Mouse (Mus musculus) neural tube, embryonic 11.5 days (tissue): Measurements from ENCODE around the gene Flywch2. TPM values are rescaled to one million over a fixed set of nuclear protein-coding genes. Genes with fewer than 3 reads are reported as not detected.

Experiments
- ATAC-seq: fragments of 200-750 bp; cut with Nextera tagmentation; 2 replicates; pipeline ENCODE4 v1.8.0; 2017; ENCODE audit warnings: moderate number of reproducible peaks, mild to moderate bottlenecking, moderate TSS enrichment, moderate library complexity; ENCODE audit not compliant: insufficient read depth, low FRiP score, low TSS enrichment
- DNase-seq: peaks from one replicate; pipeline ENCODE4 v3.0.0-alpha.2; 2015; ENCODE audit warnings: low spot score
- H3K27ac ChIP-seq: fragments of 300-500 bp; sonication (generic); 2 replicates; pipeline ENCODE4 v1.5.1; 2014; ENCODE audit warnings: low read depth, mild to moderate bottlenecking, low read length
- H3K27me3 ChIP-seq: fragments of 300-500 bp; sonication (generic); 2 replicates; pipeline ENCODE4 v1.6.1; 2014; ENCODE audit warnings: mild to moderate bottlenecking, low read length, mixed read lengths; ENCODE audit not compliant: control insufficient read depth, insufficient read depth
- H3K36me3 ChIP-seq: fragments of 300-500 bp; sonication (generic); 2 replicates; pipeline ENCODE4 v1.6.1; 2014; ENCODE audit warnings: mild to moderate bottlenecking, low read length, moderate library complexity, mixed read lengths; ENCODE audit not compliant: control insufficient read depth, insufficient read depth
- H3K4me1 ChIP-seq: fragments of 300-500 bp; sonication (generic); 2 replicates; pipeline ENCODE4 v1.6.1; 2014; ENCODE audit warnings: low read length, mixed read lengths; ENCODE audit not compliant: control insufficient read depth, insufficient read depth
- H3K4me2 ChIP-seq: fragments of 300-500 bp; sonication (generic); 2 replicates; pipeline ENCODE4 v1.6.1; 2014; ENCODE audit warnings: low read depth, mild to moderate bottlenecking, moderate library complexity
- H3K4me3 ChIP-seq: fragments of 300-500 bp; sonication (generic); 2 replicates; pipeline ENCODE4 v1.5.1; 2014; ENCODE audit warnings: low read depth, low read length
- H3K9ac ChIP-seq: fragments of 300-500 bp; sonication (generic); 2 replicates; pipeline ENCODE4 v1.6.1; 2014; ENCODE audit warnings: mild to moderate bottlenecking, low read length
- H3K9me3 ChIP-seq: fragments of 300-500 bp; sonication (generic); 2 replicates; pipeline ENCODE4 v1.6.1; 2016; ENCODE audit warnings: low read length; ENCODE audit not compliant: control insufficient read depth
- WGBS: fragments of 180-500 bp; shearing (Covaris S2); extraction: QIAGEN DNeasy Blood & Tissue Kit; methylation state at CpG from one replicate; pipeline ENCODE4 v1.1.7; 2014; 5-methylcytosine and 5-hydroxymethylcytosine counted together
- polyA plus RNA-seq: library from polyadenylated mRNA; unstranded; fragments of >200 nt; fragmentation: Nextera tagmentation; extraction: Ambion mirVana; gene quantifications from 2 replicates; pipeline ENCODE4 v1.2.1, GENCODE M21; 2014

Flywch2 gene
- polyA plus RNA-seq, 1 experiment from 2014 or later, result 29.1 TPM

DNA sequence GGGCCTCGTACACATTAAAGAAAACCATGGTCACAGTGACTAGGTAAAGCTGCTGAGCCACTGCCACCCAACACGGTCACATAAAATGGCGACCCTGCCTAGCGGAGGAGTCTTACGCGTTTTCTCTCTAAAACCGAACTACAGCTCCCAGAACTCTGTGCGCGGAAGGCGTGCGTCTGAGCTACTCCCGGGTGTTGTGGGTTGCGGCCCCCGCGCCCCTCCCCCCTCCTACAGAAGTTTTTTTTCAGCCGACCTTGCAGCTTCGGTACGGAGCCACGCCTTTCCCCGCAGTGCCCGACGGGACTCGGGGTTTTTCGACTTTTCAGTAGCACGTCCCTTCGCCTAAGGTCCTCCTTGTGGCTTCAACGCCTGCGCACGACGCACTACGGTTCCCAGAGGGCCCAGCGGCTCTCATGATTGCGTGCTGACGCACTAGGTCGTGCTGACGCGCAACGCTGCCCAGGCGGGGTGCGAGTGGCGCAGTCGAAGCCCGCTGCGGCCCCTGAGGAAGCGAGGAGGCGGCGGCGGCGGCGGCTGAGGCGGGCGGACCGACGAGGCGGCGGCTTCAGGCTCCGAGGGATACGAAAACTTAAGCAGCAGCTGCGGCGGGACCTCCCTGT lies 17.0 kb upstream of the Flywch2 start:
- ATAC-seq, result peak; percentile 99
- peak overlapping the region; percentile 95 for H3K27ac ChIP-seq
- WGBS, result under 1% methylated on average over 58 of the region's 60 CpGs

GRCm38 (mm10) chr17:23801627-23802026 lies 15.7 kb upstream of the Flywch2 start:
- no peaks in the 10 kb centered on the region for H3K27me3 ChIP-seq
- no peak overlapping the region for H3K27ac ChIP-seq
- DNase-seq, result no peak
- 93% methylated on average over 10 of the region's 10 CpGs for WGBS
- H3K9me3 ChIP-seq, result no peaks in the 10 kb centered on the region
- H3K4me3 ChIP-seq, result no peak overlapping the region
- H3K9ac ChIP-seq, result no peak overlapping the region
- H3K36me3 ChIP-seq, result no peaks in the 10 kb centered on the region
- no peak overlapping the region for H3K4me2 ChIP-seq
- peaks cover 9% of the 10 kb centered on the region; the same call in 1 of the 2 replicates for H3K4me1 ChIP-seq
- ATAC-seq, result no peak

More for the DNA sequence above, 17.0 kb upstream of the Flywch2 start:
- Histone ChIP-seq H3K4me2 (peak overlapping the region; percentile 56), H3K4me1 (peaks cover 9% of the 10 kb centered on the region; the same call in 1 of the 2 replicates), H3K9ac (peak overlapping the region; percentile 78), H3K36me3 (peaks cover under 1% of the 10 kb centered on the region; the same call in 1 of the 2 replicates), H3K9me3 (no peaks in the 10 kb centered on the region), H3K27me3 (no peaks in the 10 kb centered on the region), H3K4me3 (peak overlapping the region; percentile 64)
- peak; percentile 98 for DNase-seq

GRCm38 (mm10) chr17:23797316-23797715 lies 11.4 kb upstream of the Flywch2 start:
- DNase-seq (no peak), ATAC-seq (no peak)
- Histone ChIP-seq H3K27ac (no peak overlapping the region), H3K9ac (no peak overlapping the region), H3K4me1 (no peaks in the 10 kb centered on the region), H3K9me3 (no peaks in the 10 kb centered on the region), H3K27me3 (no peaks in the 10 kb centered on the region), H3K4me3 (no peak overlapping the region), H3K4me2 (no peak overlapping the region), H3K36me3 (no peaks in the 10 kb centered on the region)
- WGBS, result 74% methylated on average over 7 of the region's 7 CpGs

- Histone ChIP-seq H3K27ac (no peak overlapping the region), H3K36me3 (no peaks in the 10 kb centered on the region), H3K9me3 (no peaks in the 10 kb centered on the region), H3K4me2 (no peak overlapping the region), H3K4me1 (peaks cover 4% of the 10 kb centered on the region; the same call in 1 of the 2 replicates), H3K9ac (no peak overlapping the region), H3K4me3 (no peak overlapping the region), H3K27me3 (no peaks in the 10 kb centered on the region)
- ATAC-seq (no peak), DNase-seq (no peak)
- WGBS, result 95% methylated on average over 8 of the region's 8 CpGs
These were observed 9.4 kb upstream of the Flywch2 start for GRCm38 (mm10) chr17:23795323-23795722.

- no peaks in the 10 kb centered on the region for H3K9me3 ChIP-seq
- no peak for ATAC-seq
- WGBS, result 55% methylated on average over 2 of the region's 2 CpGs
These were observed 5.1 kb upstream of the Flywch2 start for GRCm38 (mm10) chr17:23791079-23791357.

DNA sequence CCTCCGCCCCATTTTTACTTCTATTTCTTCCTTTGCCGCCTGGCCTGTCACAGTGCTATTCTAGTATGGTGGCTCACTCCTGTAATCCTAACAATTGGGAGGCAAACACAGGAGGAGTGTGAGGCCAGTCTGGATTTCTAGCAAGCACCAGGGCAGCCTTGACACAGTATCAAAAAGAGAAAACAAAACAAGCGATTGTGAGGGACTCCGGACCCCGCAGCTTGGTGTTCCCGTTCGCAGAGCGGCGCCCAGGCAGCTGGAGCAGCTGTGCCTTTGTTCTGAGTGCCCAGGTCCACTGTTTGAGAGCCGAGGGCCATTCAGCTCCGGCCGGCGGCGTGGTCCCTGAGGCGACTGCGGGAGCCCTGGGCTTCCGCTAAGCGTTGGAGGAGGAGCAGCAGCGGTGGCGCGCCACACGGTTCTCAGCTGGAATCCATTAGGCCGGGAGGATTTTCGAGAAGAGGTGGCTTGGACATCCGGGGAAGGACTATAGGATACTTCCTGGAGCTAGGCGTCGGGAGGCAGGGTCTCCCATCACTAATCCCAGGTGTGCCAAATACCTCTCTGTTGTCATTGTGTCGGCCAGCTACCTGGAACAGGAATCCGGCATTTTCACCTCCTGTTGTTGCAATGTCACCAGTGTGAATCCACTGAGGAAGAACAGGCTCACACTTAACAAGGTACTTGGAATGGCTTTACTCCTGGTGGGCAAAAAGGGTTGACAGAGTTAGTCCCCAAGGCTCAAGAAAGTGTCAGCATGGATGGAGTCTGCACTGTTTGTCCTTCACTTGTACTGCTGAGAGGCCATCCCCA lies 4.6 kb upstream of the Flywch2 start, which contains the start of gene Srrm2:
Gene Srrm2, plus strand, starts transcription at position 264 of the 810 bp plus-strand sequence.
- 3% methylated on average over 29 of the region's 29 CpGs for WGBS
- H3K4me3 ChIP-seq, result peak within 1 kb of the TSS; percentile 34
- ATAC-seq (peak; percentile 52), DNase-seq (peak; percentile 81)
- H3K9me3 ChIP-seq, result no peaks in the 10 kb centered on the region
- H3K9ac ChIP-seq, result peak within 1 kb of the TSS; percentile 89
- peak within 1 kb of the TSS; percentile 86 for H3K27ac ChIP-seq
- H3K36me3 ChIP-seq, result no peaks in the 10 kb centered on the region
- H3K4me1 ChIP-seq, result peaks cover 5% of the 10 kb centered on the region; the same call in 1 of the 2 replicates
- H3K4me2 ChIP-seq, result peak within 1 kb of the TSS; percentile 73
- no peaks in the 10 kb centered on the region for H3K27me3 ChIP-seq

More at GRCm38 (mm10) chr17:23791079-23791357, 5.1 kb upstream of the Flywch2 start:
- Histone ChIP-seq H3K4me3 (peak overlapping the region; percentile 34; the same call in 1 of the 2 replicates), H3K36me3 (no peaks in the 10 kb centered on the region), H3K27ac (peak overlapping the region; percentile 86), H3K4me2 (peak overlapping the region; percentile 73), H3K4me1 (peaks cover 4% of the 10 kb centered on the region; the same call in 1 of the 2 replicates), H3K27me3 (no peaks in the 10 kb centered on the region), H3K9ac (peak overlapping the region; percentile 89)
- DNase-seq, result no peak

DNA sequence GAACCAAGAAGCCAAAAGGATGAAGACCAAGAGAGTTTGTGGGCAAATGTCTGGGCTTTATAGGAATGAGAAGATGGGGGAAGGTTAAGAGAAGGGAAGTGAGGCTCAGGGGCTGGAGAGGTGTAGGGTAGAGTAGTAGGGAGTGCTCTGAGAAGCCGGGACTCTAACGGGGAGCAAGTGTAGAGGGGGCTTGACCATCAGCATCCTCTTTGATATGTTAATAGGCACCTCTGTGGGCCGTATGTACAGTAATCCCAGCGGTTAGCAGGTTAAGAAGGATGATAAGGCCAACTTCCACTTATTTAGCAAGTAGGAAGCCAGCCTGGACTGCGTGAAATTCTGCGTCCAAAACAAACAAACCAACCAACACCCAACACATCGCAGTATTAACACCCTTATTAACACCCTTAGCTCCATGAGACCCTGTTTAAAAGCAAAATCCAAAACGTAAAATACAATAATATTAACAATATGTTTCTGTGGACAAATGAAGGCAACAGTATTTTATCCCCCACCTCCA lies 3.9 kb upstream of the Flywch2 start:
- H3K27ac ChIP-seq, result peak overlapping the region; percentile 86
- peak overlapping the region; percentile 34 for H3K4me3 ChIP-seq
- H3K4me1 ChIP-seq, result peaks cover 8% of the 10 kb centered on the region; the same call in 1 of the 2 replicates
- H3K4me2 ChIP-seq, result peak overlapping the region; percentile 73
- no peaks in the 10 kb centered on the region for H3K36me3 ChIP-seq
- H3K9ac ChIP-seq, result peak overlapping the region; percentile 89
- H3K9me3 ChIP-seq, result no peaks in the 10 kb centered on the region
- DNase-seq (no peak), ATAC-seq (no peak)
- WGBS, result 12% methylated on average over 8 of the region's 8 CpGs
- no peaks in the 10 kb centered on the region for H3K27me3 ChIP-seq

DNA sequence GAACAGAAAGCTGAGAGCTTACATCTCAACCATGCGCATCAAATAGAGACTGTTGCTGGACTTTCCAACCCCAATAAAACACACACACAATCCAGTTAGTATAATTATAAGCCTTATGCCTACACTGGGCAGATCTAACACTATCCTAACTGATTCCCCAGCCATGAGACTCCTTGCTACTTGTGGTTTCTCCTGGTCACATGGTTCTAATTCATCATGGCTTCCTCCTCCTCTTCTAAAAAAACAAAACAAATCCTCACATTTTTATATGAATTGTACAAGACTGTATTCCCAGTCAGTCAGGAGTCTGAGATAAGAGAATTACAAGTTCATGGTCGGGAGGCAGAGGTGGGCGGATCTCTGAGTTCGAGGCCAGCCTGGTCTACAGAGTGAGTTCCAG lies 3.1 kb upstream of the Flywch2 start:
- no peak overlapping the region for H3K4me2 ChIP-seq
- no peak overlapping the region for H3K9ac ChIP-seq
- H3K27ac ChIP-seq, result no peak overlapping the region
- ATAC-seq (no peak), DNase-seq (no peak)
- H3K27me3 ChIP-seq, result no peaks in the 10 kb centered on the region
- 90% methylated on average over 4 of the region's 4 CpGs for WGBS
- H3K4me3 ChIP-seq, result no peak overlapping the region
- no peaks in the 10 kb centered on the region for H3K36me3 ChIP-seq
- no peaks in the 10 kb centered on the region for H3K9me3 ChIP-seq
- H3K4me1 ChIP-seq, result peaks cover 8% of the 10 kb centered on the region; the same call in 1 of the 2 replicates
